Mouse (Mus musculus): ENCODE measurements around the gene Zfp366. TPM values are rescaled to one million over a fixed set of nuclear protein-coding genes. Genes with fewer than 3 reads are reported as not detected.

The Zfp366 gene
- polyA plus RNA-seq, 1 experiment = 1.1 TPM

GRCm38 (mm10) chr13:99278511-99278910, 93.9 kb downstream of the Zfp366 start:
- WGBS = 75% methylated on average over 6 of the region's 6 CpGs
- no peak overlapping the region for H3K4me3 ChIP-seq (replicated peaks; ENCODE audit: control insufficient read depth, low read depth, low read length)

DNA sequence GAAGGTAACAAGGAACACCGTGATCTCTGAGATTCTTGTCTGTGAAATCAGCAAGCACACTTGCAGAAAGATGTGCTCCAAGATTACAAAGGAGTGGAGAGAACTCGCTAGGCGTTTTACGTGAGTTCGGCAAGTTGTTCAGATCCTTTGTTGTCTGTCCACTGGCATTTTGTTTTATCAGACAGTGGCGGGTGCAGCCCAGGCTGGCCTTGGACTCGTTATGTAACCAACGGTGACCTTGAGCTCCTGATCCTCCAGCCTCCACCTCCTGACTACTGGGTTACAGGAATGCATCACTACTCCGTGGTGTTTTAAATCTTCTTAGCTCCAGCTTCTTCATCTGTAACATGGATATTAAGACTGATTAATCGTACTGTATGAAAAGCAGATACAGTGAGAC, 94.7 kb downstream of the Zfp366 start:
- Histone ChIP-seq H3K27ac (ENCODE audit: control insufficient read depth, insufficient read depth, low read depth, low read length, poor library complexity) (no peak overlapping the region), H3K4me1 (ENCODE audit: control insufficient read depth, insufficient read depth, low read length) (no peaks in the 10 kb centered on the region), H3K4me3 (replicated peaks; ENCODE audit: control insufficient read depth, low read depth, low read length) (no peak overlapping the region)
- 80% methylated on average over 10 of the region's 10 CpGs for WGBS
- TF ChIP-seq CTCF (IDR thresholded peaks at IDR 0.05; ENCODE audit: control insufficient read depth, insufficient read depth, low read length) (no peak), POLR2A (IDR thresholded peaks at IDR 0.05; ENCODE audit: borderline replicate concordance, control insufficient read depth, low read depth, low read length) (no peak)

More at GRCm38 (mm10) chr13:99278511-99278910, 93.9 kb downstream of the Zfp366 start:
- no peak for TF ChIP-seq CTCF (IDR thresholded peaks at IDR 0.05; ENCODE audit: control insufficient read depth, insufficient read depth, low read length)
- TF ChIP-seq POLR2A (IDR thresholded peaks at IDR 0.05; ENCODE audit: borderline replicate concordance, control insufficient read depth, low read depth, low read length) = no peak
- Histone ChIP-seq H3K4me1 (ENCODE audit: control insufficient read depth, insufficient read depth, low read length) (no peaks in the 10 kb centered on the region), H3K27ac (ENCODE audit: control insufficient read depth, insufficient read depth, low read depth, low read length, poor library complexity) (no peak overlapping the region)

DNA sequence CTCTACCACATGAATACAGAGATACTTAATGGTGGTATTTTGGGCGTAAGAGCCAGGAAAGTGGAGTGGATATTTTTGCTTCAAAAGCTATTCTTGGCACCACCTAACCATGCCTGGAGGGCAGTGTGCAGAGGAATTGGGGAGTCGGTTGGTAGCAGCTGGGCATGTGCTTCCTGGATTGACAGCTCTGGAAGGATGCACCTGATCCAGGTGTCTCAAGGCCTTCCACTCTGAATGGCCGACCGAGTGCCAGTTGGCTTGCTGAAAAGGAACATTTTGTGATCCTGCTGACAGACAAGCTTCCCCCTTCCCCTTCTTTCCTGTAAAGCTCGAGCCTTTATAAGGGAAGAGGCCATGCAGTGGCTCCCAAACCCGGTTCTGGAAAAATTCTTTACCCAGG, 98.3 kb downstream of the Zfp366 start:
- peaks cover 2% of the 10 kb centered on the region; the same call in 1 of the 2 replicates for H3K4me1 ChIP-seq (ENCODE audit: control insufficient read depth, insufficient read depth, low read length)
- no peak overlapping the region for H3K27ac ChIP-seq (ENCODE audit: control insufficient read depth, insufficient read depth, low read depth, low read length, poor library complexity)
- no peak overlapping the region for H3K4me3 ChIP-seq (replicated peaks; ENCODE audit: control insufficient read depth, low read depth, low read length)
- WGBS = 65% methylated on average over 6 of the region's 6 CpGs
- TF ChIP-seq POLR2A (IDR thresholded peaks at IDR 0.05; ENCODE audit: borderline replicate concordance, control insufficient read depth, low read depth, low read length) (no peak), CTCF (IDR thresholded peaks at IDR 0.05; ENCODE audit: control insufficient read depth, insufficient read depth, low read length) (no peak)

DNA sequence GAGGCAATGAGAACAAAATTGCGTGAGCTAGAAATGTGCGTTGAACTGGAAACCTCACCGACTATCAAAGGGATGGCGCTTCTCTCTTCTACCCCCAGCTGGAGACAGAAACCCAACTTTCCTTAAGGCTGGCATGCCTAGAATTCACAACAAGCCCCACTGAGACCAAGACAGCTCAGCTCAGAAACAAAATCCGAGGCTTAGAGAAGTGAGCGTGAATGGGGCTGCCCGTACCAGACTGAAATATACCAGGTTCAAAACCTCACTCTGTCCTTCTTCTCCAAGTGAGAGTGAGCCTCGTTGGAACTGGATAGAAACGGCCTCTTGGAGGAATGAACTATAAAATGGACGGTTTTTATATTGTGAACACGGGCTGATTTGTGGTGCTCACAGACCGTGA, 99.3 kb downstream of the Zfp366 start:
- WGBS = 88% methylated on average over 12 of the region's 12 CpGs
- H3K4me3 ChIP-seq (replicated peaks; ENCODE audit: control insufficient read depth, low read depth, low read length) = no peak overlapping the region
- TF ChIP-seq POLR2A (IDR thresholded peaks at IDR 0.05; ENCODE audit: borderline replicate concordance, control insufficient read depth, low read depth, low read length) = no peak
- no peak for TF ChIP-seq CTCF (IDR thresholded peaks at IDR 0.05; ENCODE audit: control insufficient read depth, insufficient read depth, low read length)
- no peak overlapping the region for H3K27ac ChIP-seq (ENCODE audit: control insufficient read depth, insufficient read depth, low read depth, low read length, poor library complexity)
- peaks cover 2% of the 10 kb centered on the region; the same call in 1 of the 2 replicates for H3K4me1 ChIP-seq (ENCODE audit: control insufficient read depth, insufficient read depth, low read length)

GRCm38 (mm10) chr13:99284400-99285160, 100.0 kb downstream of the Zfp366 start:
- WGBS = 85% methylated on average over 21 of the region's 21 CpGs
- Histone ChIP-seq H3K4me1 (ENCODE audit: control insufficient read depth, insufficient read depth, low read length) (peaks cover 2% of the 10 kb centered on the region; the same call in 1 of the 2 replicates), H3K4me3 (replicated peaks; ENCODE audit: control insufficient read depth, low read depth, low read length) (no peak overlapping the region), H3K27ac (ENCODE audit: control insufficient read depth, insufficient read depth, low read depth, low read length, poor library complexity) (no peak overlapping the region)
- no peak for TF ChIP-seq CTCF (IDR thresholded peaks at IDR 0.05; ENCODE audit: control insufficient read depth, insufficient read depth, low read length)
- TF ChIP-seq POLR2A (IDR thresholded peaks at IDR 0.05; ENCODE audit: borderline replicate concordance, control insufficient read depth, low read depth, low read length) = no peak

- Histone ChIP-seq H3K4me3 (replicated peaks; ENCODE audit: control insufficient read depth, low read depth, low read length) (no peak overlapping the region), H3K4me1 (ENCODE audit: control insufficient read depth, insufficient read depth, low read length) (peaks cover 2% of the 10 kb centered on the region; the same call in 1 of the 2 replicates), H3K27ac (ENCODE audit: control insufficient read depth, insufficient read depth, low read depth, low read length, poor library complexity) (no peak overlapping the region)
- no peak for TF ChIP-seq CTCF (IDR thresholded peaks at IDR 0.05; ENCODE audit: control insufficient read depth, insufficient read depth, low read length)
- 58% methylated on average over 2 of the region's 2 CpGs for WGBS
Observed at GRCm38 (mm10) chr13:99285241-99285640, 100.6 kb downstream of the Zfp366 start.

DNA sequence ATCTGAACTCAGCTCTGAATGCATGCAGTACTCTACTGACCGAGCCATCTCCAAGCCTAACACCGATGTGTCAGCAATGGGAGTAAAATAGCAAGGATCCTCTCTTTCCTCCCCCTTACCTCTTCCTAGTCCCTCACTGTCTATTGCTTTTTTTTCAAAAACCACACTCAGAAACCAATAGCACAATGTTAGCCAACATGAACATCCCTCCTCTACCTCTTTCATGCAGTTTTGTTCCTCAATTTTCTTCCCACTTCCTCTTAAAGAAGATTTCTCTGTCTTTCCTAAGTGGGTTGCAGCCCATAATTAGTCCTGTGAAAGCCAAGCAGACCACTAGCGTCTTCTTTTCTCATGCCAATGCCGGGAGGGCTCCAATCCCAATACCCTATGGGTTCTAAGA, 102.6 kb downstream of the Zfp366 start:
- Histone ChIP-seq H3K4me3 (replicated peaks; ENCODE audit: control insufficient read depth, low read depth, low read length) (no peak overlapping the region), H3K4me1 (ENCODE audit: control insufficient read depth, insufficient read depth, low read length) (peaks cover 2% of the 10 kb centered on the region; the same call in 1 of the 2 replicates), H3K27ac (ENCODE audit: control insufficient read depth, insufficient read depth, low read depth, low read length, poor library complexity) (no peak overlapping the region; the same call in 1 of the 2 replicates)
- WGBS = 45% methylated on average over 4 of the region's 4 CpGs
- TF ChIP-seq POLR2A (IDR thresholded peaks at IDR 0.05; ENCODE audit: borderline replicate concordance, control insufficient read depth, low read depth, low read length) (no peak), CTCF (IDR thresholded peaks at IDR 0.05; ENCODE audit: control insufficient read depth, insufficient read depth, low read length) (no peak)

- 46% methylated on average over 9 of the region's 9 CpGs for WGBS
- H3K4me3 ChIP-seq (replicated peaks; ENCODE audit: control insufficient read depth, low read depth, low read length) = no peak overlapping the region
- peaks cover 2% of the 10 kb centered on the region; the same call in 1 of the 2 replicates for H3K4me1 ChIP-seq (ENCODE audit: control insufficient read depth, insufficient read depth, low read length)
- no peak for TF ChIP-seq CTCF (IDR thresholded peaks at IDR 0.05; ENCODE audit: control insufficient read depth, insufficient read depth, low read length)
- no peak for TF ChIP-seq POLR2A (IDR thresholded peaks at IDR 0.05; ENCODE audit: borderline replicate concordance, control insufficient read depth, low read depth, low read length)
- H3K27ac ChIP-seq (ENCODE audit: control insufficient read depth, insufficient read depth, low read depth, low read length, poor library complexity) = peak overlapping the region; percentile 45; the same call in 1 of the 2 replicates
Observed at GRCm38 (mm10) chr13:99287786-99288185, 103.2 kb downstream of the Zfp366 start.

Measured in bone marrow, adult 2 months (tissue).